Mouse (Mus musculus): Measurements from ENCODE around the gene Spag7.

GRCm38 (mm10) chr11:70669582-70670345 lies 548 bp upstream of the Spag7 start:
- TF ChIP-seq POLR2A (IDR thresholded peaks at IDR 0.05; ENCODE audit: insufficient read depth, low read depth, low read length) (no peak), CTCF (IDR thresholded peaks at IDR 0.05; ENCODE audit: insufficient read depth, low read depth, low read length) (no peak)
